Mouse (Mus musculus) intestine, embryonic 14.5 days (tissue): ENCODE measurements around the gene Syna. TPM values are rescaled to one million over a fixed set of nuclear protein-coding genes. Genes with fewer than 3 reads are reported as not detected.

Experiments
- ATAC-seq: fragments of 200-750 bp; cut with Nextera tagmentation; replicated peaks from 2 replicates; pipeline ENCODE4 v1.8.0; 2017; ENCODE audit warnings: low read depth, moderate number of reproducible peaks, moderate TSS enrichment, moderate library complexity; ENCODE audit not compliant: low FRiP score, low TSS enrichment
- DNase-seq: peaks from one replicate; pipeline ENCODE4 v3.0.0-alpha.2; 2018; ENCODE audit warnings: low spot score
- H3K27ac ChIP-seq: fragments of 300-500 bp; sonication (generic); 2 replicates; pipeline ENCODE4 v1.5.1; 2014; ENCODE audit warnings: low read depth, mild to moderate bottlenecking, control low read depth
- H3K27me3 ChIP-seq: fragments of 300-500 bp; sonication (generic); replicated peaks from 2 replicates; pipeline ENCODE4 v1.6.1; 2014; ENCODE audit warnings: low read length, control low read depth; ENCODE audit not compliant: control insufficient read depth, insufficient read depth
- H3K36me3 ChIP-seq: fragments of 300-500 bp; sonication (generic); 2 replicates; pipeline ENCODE4 v1.6.1; 2014; ENCODE audit warnings: low read length, control low read depth; ENCODE audit not compliant: control insufficient read depth, insufficient read depth
- H3K4me1 ChIP-seq: fragments of 300-500 bp; sonication (generic); replicated peaks from 2 replicates; pipeline ENCODE4 v1.6.1; 2014; ENCODE audit warnings: low read length, control low read depth, mixed read lengths; ENCODE audit not compliant: control insufficient read depth, insufficient read depth
- H3K4me2 ChIP-seq: fragments of 300-500 bp; sonication (generic); 2 replicates; pipeline ENCODE4 v1.6.1; 2014; ENCODE audit warnings: low read length
- H3K4me3 ChIP-seq: fragments of 300-500 bp; sonication (generic); 2 replicates; pipeline ENCODE4 v1.5.1; 2014; ENCODE audit warnings: low read depth, low read length, control low read depth, mixed read lengths
- H3K9ac ChIP-seq: fragments of 300-500 bp; sonication (generic); 2 replicates; pipeline ENCODE4 v1.6.1; 2014; ENCODE audit warnings: mild to moderate bottlenecking, low read length
- H3K9me3 ChIP-seq: fragments of 300-500 bp; sonication (generic); 2 replicates; pipeline ENCODE4 v1.6.1; 2016; ENCODE audit warnings: low read length, control low read depth; ENCODE audit not compliant: control insufficient read depth
- WGBS: fragments of 180-500 bp; shearing (Covaris S2); extraction: QIAGEN DNeasy Blood & Tissue Kit; methylation state at CpG from one replicate; pipeline ENCODE4 v1.1.7; 2014; 5-methylcytosine and 5-hydroxymethylcytosine counted together
- polyA plus RNA-seq: library from polyadenylated mRNA; unstranded; fragments of >200 nt; fragmentation: Nextera tagmentation; extraction: Ambion mirVana; gene quantifications from 2 replicates; pipeline ENCODE4 v1.2.1, GENCODE M21; 2014

Gene Syna
- 0.08 TPM in 1 of 2 replicates, not detected in the other for polyA plus RNA-seq

DNA sequence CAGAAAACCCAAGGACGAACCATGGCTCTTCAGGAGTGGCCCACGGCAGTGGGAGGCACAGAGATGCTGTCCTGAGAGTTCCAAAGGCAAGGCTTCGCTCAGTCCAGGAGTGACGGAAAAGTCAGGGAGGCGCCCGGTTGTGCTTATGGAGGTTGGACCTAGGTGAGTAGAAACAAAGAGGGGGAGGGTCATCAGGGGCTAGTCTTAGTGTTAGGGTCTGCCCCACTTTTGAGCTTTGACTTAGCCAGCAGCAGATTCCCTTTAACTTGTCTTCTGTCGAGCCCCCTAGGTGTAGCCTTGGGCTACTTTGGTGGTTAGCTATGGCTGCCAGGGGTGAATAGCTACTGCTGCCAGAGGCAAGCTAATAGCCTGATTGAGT, at the start of gene Syna:
TSS of gene Syna (minus strand) at position 101 of the 379 bp plus-strand sequence.
- peaks cover 6% of the 10 kb centered on the region for H3K4me1 ChIP-seq
- no peaks in the 10 kb centered on the region for H3K27me3 ChIP-seq
- no peak for DNase-seq
- no peaks in the 10 kb centered on the region for H3K36me3 ChIP-seq
- WGBS = 90% methylated on average over 7 of the region's 7 CpGs
- no peak within 1 kb of the TSS for H3K27ac ChIP-seq
- ATAC-seq = no peak
- no peak within 1 kb of the TSS for H3K4me3 ChIP-seq
- H3K9ac ChIP-seq = no peak within 1 kb of the TSS
- H3K4me2 ChIP-seq = no peak within 1 kb of the TSS
- no peaks in the 10 kb centered on the region for H3K9me3 ChIP-seq

- H3K9ac ChIP-seq = no peak overlapping the region
- no peak overlapping the region for H3K4me2 ChIP-seq
- DNase-seq = no peak
- no peak overlapping the region for H3K4me3 ChIP-seq
- H3K4me1 ChIP-seq = no peaks in the 10 kb centered on the region
- no peaks in the 10 kb centered on the region for H3K9me3 ChIP-seq
- ATAC-seq = no peak
- H3K27ac ChIP-seq = no peak overlapping the region
- H3K27me3 ChIP-seq = no peaks in the 10 kb centered on the region
- H3K36me3 ChIP-seq = no peaks in the 10 kb centered on the region
- WGBS = 62% methylated on average over 5 of the region's 5 CpGs
Measured at GRCm38 (mm10) chr5:134607121-134607520, 47.1 kb upstream of the Syna start.

GRCm38 (mm10) chr5:134606314-134606713, 46.3 kb upstream of the Syna start:
- Histone ChIP-seq H3K36me3 (no peaks in the 10 kb centered on the region), H3K9ac (no peak overlapping the region), H3K27me3 (no peaks in the 10 kb centered on the region), H3K4me2 (no peak overlapping the region), H3K4me3 (no peak overlapping the region), H3K9me3 (no peaks in the 10 kb centered on the region), H3K27ac (no peak overlapping the region), H3K4me1 (no peaks in the 10 kb centered on the region)
- no peak for ATAC-seq
- DNase-seq = no peak

DNA sequence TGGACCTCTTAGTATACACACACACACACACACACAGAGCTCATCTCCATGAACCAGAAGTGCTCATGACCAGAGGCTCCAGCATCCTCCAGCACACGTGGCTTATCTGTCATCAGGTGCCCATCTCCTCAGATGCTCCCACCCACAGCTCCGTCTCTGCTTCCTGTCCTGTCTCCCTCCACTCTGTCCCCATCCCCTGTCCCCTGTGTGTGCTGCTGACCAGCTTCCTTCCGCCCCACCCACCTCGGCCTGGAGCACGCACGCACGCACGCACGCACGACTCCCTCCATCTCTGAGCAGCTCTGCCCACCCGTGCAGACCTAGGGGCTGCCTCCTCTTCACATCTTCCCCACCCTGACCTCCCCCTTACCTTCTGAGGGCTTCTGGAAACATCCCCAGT, 44.4 kb upstream of the Syna start:
- no peak for DNase-seq
- no peak overlapping the region for H3K27ac ChIP-seq
- 86% methylated on average over 11 of the region's 11 CpGs for WGBS
- no peak for ATAC-seq
- H3K27me3 ChIP-seq = no peaks in the 10 kb centered on the region
- no peak overlapping the region for H3K4me2 ChIP-seq
- H3K4me3 ChIP-seq = no peak overlapping the region
- no peaks in the 10 kb centered on the region for H3K9me3 ChIP-seq
- H3K4me1 ChIP-seq = no peaks in the 10 kb centered on the region
- no peak overlapping the region for H3K9ac ChIP-seq
- peaks cover 3% of the 10 kb centered on the region; the same call in 1 of the 2 replicates for H3K36me3 ChIP-seq

- Histone ChIP-seq H3K4me1 (no peaks in the 10 kb centered on the region), H3K27ac (no peak overlapping the region), H3K9me3 (no peaks in the 10 kb centered on the region), H3K36me3 (peaks cover 64% of the 10 kb centered on the region), H3K9ac (no peak overlapping the region), H3K4me3 (no peak overlapping the region), H3K4me2 (no peak overlapping the region), H3K27me3 (no peaks in the 10 kb centered on the region)
- DNase-seq = no peak
- WGBS = 90% methylated on average over 10 of the region's 10 CpGs
- no peak for ATAC-seq
Measured at GRCm38 (mm10) chr5:134597711-134598110, 37.7 kb upstream of the Syna start.

DNA sequence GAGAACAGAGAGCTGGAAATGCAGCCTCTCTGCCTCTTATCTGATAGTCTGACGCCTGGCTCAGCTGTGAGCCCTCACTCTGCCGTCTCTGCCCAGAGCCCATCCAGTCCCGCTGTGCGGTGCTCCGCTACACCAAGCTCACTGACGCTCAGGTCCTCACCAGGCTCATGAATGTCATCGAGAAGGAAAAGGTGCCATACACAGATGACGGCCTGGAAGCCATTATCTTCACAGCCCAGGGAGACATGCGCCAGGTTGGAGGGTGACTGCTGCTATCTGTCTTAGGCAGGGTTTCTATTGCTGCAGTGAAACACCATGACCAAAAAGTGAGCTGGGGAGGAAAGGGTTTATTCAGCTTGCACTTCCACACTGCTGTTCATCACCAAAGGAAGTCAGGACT, 33.1 kb upstream of the Syna start:
- Histone ChIP-seq H3K36me3 (peaks cover 86% of the 10 kb centered on the region), H3K4me1 (no peaks in the 10 kb centered on the region), H3K9ac (no peak overlapping the region), H3K27ac (no peak overlapping the region), H3K27me3 (no peaks in the 10 kb centered on the region), H3K9me3 (no peaks in the 10 kb centered on the region), H3K4me3 (no peak overlapping the region), H3K4me2 (no peak overlapping the region)
- 90% methylated on average over 9 of the region's 9 CpGs for WGBS
- DNase-seq (no peak), ATAC-seq (no peak)

DNA sequence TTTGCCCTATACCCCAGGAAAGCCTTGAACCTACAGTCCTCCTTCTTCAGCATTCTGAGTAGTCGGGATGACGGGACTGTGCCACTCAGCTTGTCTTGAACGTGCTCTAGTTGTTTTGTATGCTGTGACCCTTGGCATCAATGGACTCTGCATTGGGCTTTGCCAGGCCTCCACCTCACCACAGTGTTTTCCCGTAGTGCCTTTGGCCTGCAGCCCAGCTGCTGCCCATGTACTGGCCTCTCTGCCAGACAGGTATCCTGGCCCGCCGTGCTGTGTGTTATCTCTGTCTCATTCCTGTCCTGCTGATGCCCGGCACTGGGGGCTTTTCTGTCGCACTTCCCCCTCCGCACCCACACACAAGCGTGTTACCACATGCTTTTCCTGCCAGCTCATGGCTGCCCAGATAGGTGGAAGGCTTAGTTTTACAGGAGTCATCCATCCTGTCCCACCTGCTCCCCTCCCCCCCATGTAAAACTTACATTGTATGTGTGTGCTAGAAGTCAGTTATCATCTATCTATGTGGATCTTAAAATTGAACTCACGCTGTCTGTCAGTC, 32.1 kb upstream of the Syna start:
- Histone ChIP-seq H3K27ac (no peak overlapping the region), H3K4me2 (no peak overlapping the region), H3K27me3 (no peaks in the 10 kb centered on the region), H3K9me3 (no peaks in the 10 kb centered on the region), H3K4me1 (no peaks in the 10 kb centered on the region), H3K4me3 (no peak overlapping the region), H3K36me3 (peaks cover 79% of the 10 kb centered on the region), H3K9ac (no peak overlapping the region)
- 93% methylated on average over 11 of the region's 11 CpGs for WGBS
- ATAC-seq = no peak
- no peak for DNase-seq

- Histone ChIP-seq H3K4me3 (no peak overlapping the region), H3K4me1 (no peaks in the 10 kb centered on the region), H3K4me2 (no peak overlapping the region), H3K27me3 (no peaks in the 10 kb centered on the region), H3K9ac (no peak overlapping the region), H3K36me3 (peaks cover 64% of the 10 kb centered on the region), H3K27ac (no peak overlapping the region), H3K9me3 (no peaks in the 10 kb centered on the region)
- no peak for ATAC-seq
- no peak for DNase-seq
- 86% methylated on average over 3 of the region's 3 CpGs for WGBS
Measured at GRCm38 (mm10) chr5:134589900-134590299, 29.9 kb upstream of the Syna start.

GRCm38 (mm10) chr5:134584798-134585197, 24.8 kb upstream of the Syna start:
- DNase-seq = no peak
- 89% methylated on average over 5 of the region's 5 CpGs for WGBS
- Histone ChIP-seq H3K4me3 (no peak overlapping the region), H3K9ac (no peak overlapping the region), H3K27ac (no peak overlapping the region), H3K4me1 (peaks cover 11% of the 10 kb centered on the region), H3K9me3 (no peaks in the 10 kb centered on the region), H3K36me3 (peaks cover 17% of the 10 kb centered on the region), H3K4me2 (no peak overlapping the region), H3K27me3 (no peaks in the 10 kb centered on the region)
- no peak for ATAC-seq
